Mouse (Mus musculus): Measurements from ENCODE around the gene Arf6. TPM values are rescaled to one million over a fixed set of nuclear protein-coding genes. Genes with fewer than 3 reads are reported as not detected.

Arf6 gene
- 59.7 and 75.0 TPM in 2 replicates for polyA plus RNA-seq (2014; fragmentation: Nextera tagmentation; extraction: Ambion mirVana)

GRCm38 (mm10) chr12:69371854-69372671 is at the start of gene Arf6, which contains the start of gene Gm9887:
TSS of gene Arf6 (plus strand) at chr12:69372150.
TSS of gene Gm9887 (minus strand) at chr12:69372458.
- H3K4me2 ChIP-seq (replicated peaks; ENCODE audit: low read depth, low read length) = peak within 1 kb of the TSS; percentile 69
- peak within 1 kb of the TSS; percentile 80 for H3K4me3 ChIP-seq (ENCODE audit: low read length)
- WGBS = under 1% methylated on average over 61 of the region's 121 CpGs
- H3K27ac ChIP-seq (ENCODE audit: low read depth, low read length) = peak within 1 kb of the TSS; percentile 95
- H3K4me1 ChIP-seq (ENCODE audit: control insufficient read depth, insufficient read depth, low read length) = peaks cover 6% of the 10 kb centered on the region; the same call in 1 of the 2 replicates
- no peaks in the 10 kb centered on the region for H3K9me3 ChIP-seq (ENCODE audit: control insufficient read depth, low read length)
- H3K27me3 ChIP-seq (ENCODE audit: control insufficient read depth, insufficient read depth, low read length) = no peaks in the 10 kb centered on the region
- peaks cover 10% of the 10 kb centered on the region; the same call in 1 of the 2 replicates for H3K36me3 ChIP-seq (ENCODE audit: control insufficient read depth, insufficient read depth, low read length)
- peak within 1 kb of the TSS; percentile 96 for H3K9ac ChIP-seq (ENCODE audit: low read depth, low read length)
- ATAC-seq (ENCODE audit: low FRiP score, low TSS enrichment) = peak; percentile 94

GRCm38 (mm10) chr12:69331187-69331586 is 40.8 kb upstream of the Arf6 start:
- Histone ChIP-seq H3K9ac (ENCODE audit: low read depth, low read length) (no peak overlapping the region), H3K27ac (ENCODE audit: low read depth, low read length) (no peak overlapping the region), H3K4me1 (ENCODE audit: control insufficient read depth, insufficient read depth, low read length) (no peaks in the 10 kb centered on the region), H3K36me3 (ENCODE audit: control insufficient read depth, insufficient read depth, low read length) (peaks cover 61% of the 10 kb centered on the region), H3K4me2 (replicated peaks; ENCODE audit: low read depth, low read length) (no peak overlapping the region), H3K4me3 (ENCODE audit: low read length) (no peak overlapping the region), H3K9me3 (ENCODE audit: control insufficient read depth, low read length) (no peaks in the 10 kb centered on the region), H3K27me3 (ENCODE audit: control insufficient read depth, insufficient read depth, low read length) (no peaks in the 10 kb centered on the region)
- ATAC-seq (ENCODE audit: low FRiP score, low TSS enrichment) = no peak
- 86% methylated on average over 3 of the region's 3 CpGs for WGBS

- H3K4me1 ChIP-seq (ENCODE audit: control insufficient read depth, insufficient read depth, low read length) = no peaks in the 10 kb centered on the region
- no peaks in the 10 kb centered on the region for H3K27me3 ChIP-seq (ENCODE audit: control insufficient read depth, insufficient read depth, low read length)
- no peak overlapping the region for H3K4me2 ChIP-seq (replicated peaks; ENCODE audit: low read depth, low read length)
- no peak overlapping the region for H3K27ac ChIP-seq (ENCODE audit: low read depth, low read length)
- H3K36me3 ChIP-seq (ENCODE audit: control insufficient read depth, insufficient read depth, low read length) = peaks cover 61% of the 10 kb centered on the region
- no peaks in the 10 kb centered on the region for H3K9me3 ChIP-seq (ENCODE audit: control insufficient read depth, low read length)
- 95% methylated on average over 1 of the region's 1 CpGs for WGBS
- H3K9ac ChIP-seq (ENCODE audit: low read depth, low read length) = no peak overlapping the region
- no peak overlapping the region for H3K4me3 ChIP-seq (ENCODE audit: low read length)
- ATAC-seq (ENCODE audit: low FRiP score, low TSS enrichment) = no peak
Measured at GRCm38 (mm10) chr12:69332147-69332546, 39.8 kb upstream of the Arf6 start.

GRCm38 (mm10) chr12:69333547-69333946 is 38.4 kb upstream of the Arf6 start:
- no peak overlapping the region for H3K27ac ChIP-seq (ENCODE audit: low read depth, low read length)
- 82% methylated on average over 2 of the region's 2 CpGs for WGBS
- H3K4me1 ChIP-seq (ENCODE audit: control insufficient read depth, insufficient read depth, low read length) = no peaks in the 10 kb centered on the region
- no peak for ATAC-seq (ENCODE audit: low FRiP score, low TSS enrichment)
- H3K27me3 ChIP-seq (ENCODE audit: control insufficient read depth, insufficient read depth, low read length) = no peaks in the 10 kb centered on the region
- no peaks in the 10 kb centered on the region for H3K9me3 ChIP-seq (ENCODE audit: control insufficient read depth, low read length)
- H3K4me3 ChIP-seq (ENCODE audit: low read length) = no peak overlapping the region
- no peak overlapping the region for H3K4me2 ChIP-seq (replicated peaks; ENCODE audit: low read depth, low read length)
- peaks cover 63% of the 10 kb centered on the region for H3K36me3 ChIP-seq (ENCODE audit: control insufficient read depth, insufficient read depth, low read length)
- H3K9ac ChIP-seq (ENCODE audit: low read depth, low read length) = no peak overlapping the region

- Histone ChIP-seq H3K9me3 (ENCODE audit: control insufficient read depth, low read length) (no peaks in the 10 kb centered on the region), H3K4me1 (ENCODE audit: control insufficient read depth, insufficient read depth, low read length) (no peaks in the 10 kb centered on the region), H3K27me3 (ENCODE audit: control insufficient read depth, insufficient read depth, low read length) (no peaks in the 10 kb centered on the region), H3K27ac (ENCODE audit: low read depth, low read length) (no peak overlapping the region), H3K9ac (ENCODE audit: low read depth, low read length) (no peak overlapping the region), H3K4me2 (replicated peaks; ENCODE audit: low read depth, low read length) (no peak overlapping the region), H3K4me3 (ENCODE audit: low read length) (no peak overlapping the region), H3K36me3 (ENCODE audit: control insufficient read depth, insufficient read depth, low read length) (peaks cover 76% of the 10 kb centered on the region)
- WGBS = 72% methylated on average over 2 of the region's 2 CpGs
- ATAC-seq (ENCODE audit: low FRiP score, low TSS enrichment) = no peak
Measured at GRCm38 (mm10) chr12:69349928-69350327, 22.0 kb upstream of the Arf6 start.

GRCm38 (mm10) chr12:69351685-69352084 is 20.3 kb upstream of the Arf6 start:
- Histone ChIP-seq H3K4me1 (ENCODE audit: control insufficient read depth, insufficient read depth, low read length) (no peaks in the 10 kb centered on the region), H3K36me3 (ENCODE audit: control insufficient read depth, insufficient read depth, low read length) (peaks cover 67% of the 10 kb centered on the region), H3K27me3 (ENCODE audit: control insufficient read depth, insufficient read depth, low read length) (no peaks in the 10 kb centered on the region), H3K4me2 (replicated peaks; ENCODE audit: low read depth, low read length) (no peak overlapping the region), H3K4me3 (ENCODE audit: low read length) (no peak overlapping the region), H3K9me3 (ENCODE audit: control insufficient read depth, low read length) (no peaks in the 10 kb centered on the region), H3K9ac (ENCODE audit: low read depth, low read length) (no peak overlapping the region), H3K27ac (ENCODE audit: low read depth, low read length) (no peak overlapping the region)
- ATAC-seq (ENCODE audit: low FRiP score, low TSS enrichment) = no peak
- 90% methylated on average over 1 of the region's 1 CpGs for WGBS

GRCm38 (mm10) chr12:69356546-69357299 is 15.2 kb upstream of the Arf6 start, which contains the start of gene Nemf:
TSS of gene Nemf (minus strand) at chr12:69357165.
- Histone ChIP-seq H3K9ac (ENCODE audit: low read depth, low read length) (peak within 1 kb of the TSS; percentile 95), H3K4me1 (ENCODE audit: control insufficient read depth, insufficient read depth, low read length) (0 out of 2 replicates have a peak, but pooled peaks cover under 1% of the 10 kb centered on the region), H3K36me3 (ENCODE audit: control insufficient read depth, insufficient read depth, low read length) (peaks cover 29% of the 10 kb centered on the region), H3K4me2 (replicated peaks; ENCODE audit: low read depth, low read length) (peak within 1 kb of the TSS; percentile 60), H3K9me3 (ENCODE audit: control insufficient read depth, low read length) (no peaks in the 10 kb centered on the region), H3K4me3 (ENCODE audit: low read length) (peak within 1 kb of the TSS; percentile 89), H3K27ac (ENCODE audit: low read depth, low read length) (peak within 1 kb of the TSS; percentile 57), H3K27me3 (ENCODE audit: control insufficient read depth, insufficient read depth, low read length) (no peaks in the 10 kb centered on the region)
- under 1% methylated on average over 44 of the region's 50 CpGs for WGBS
- ATAC-seq (ENCODE audit: low FRiP score, low TSS enrichment) = peak; percentile 73

GRCm38 (mm10) chr12:69357300-69357646 is 14.7 kb upstream of the Arf6 start:
- Histone ChIP-seq H3K36me3 (ENCODE audit: control insufficient read depth, insufficient read depth, low read length) (peaks cover 24% of the 10 kb centered on the region), H3K4me3 (ENCODE audit: low read length) (peak overlapping the region; percentile 89), H3K9me3 (ENCODE audit: control insufficient read depth, low read length) (no peaks in the 10 kb centered on the region), H3K9ac (ENCODE audit: low read depth, low read length) (peak overlapping the region; percentile 95; the same call in 1 of the 2 replicates), H3K4me2 (replicated peaks; ENCODE audit: low read depth, low read length) (peak overlapping the region; percentile 60), H3K27me3 (ENCODE audit: control insufficient read depth, insufficient read depth, low read length) (no peaks in the 10 kb centered on the region), H3K27ac (ENCODE audit: low read depth, low read length) (no peak overlapping the region), H3K4me1 (ENCODE audit: control insufficient read depth, insufficient read depth, low read length) (peaks cover 6% of the 10 kb centered on the region; the same call in 1 of the 2 replicates)
- ATAC-seq (ENCODE audit: low FRiP score, low TSS enrichment) = no peak
- WGBS = 7% methylated on average over 13 of the region's 13 CpGs

GRCm38 (mm10) chr12:69360655-69360996 is 11.3 kb upstream of the Arf6 start:
- ATAC-seq (ENCODE audit: low FRiP score, low TSS enrichment) = no peak
- Histone ChIP-seq H3K9me3 (ENCODE audit: control insufficient read depth, low read length) (no peaks in the 10 kb centered on the region), H3K36me3 (ENCODE audit: control insufficient read depth, insufficient read depth, low read length) (no peaks in the 10 kb centered on the region), H3K27ac (ENCODE audit: low read depth, low read length) (no peak overlapping the region), H3K4me2 (replicated peaks; ENCODE audit: low read depth, low read length) (no peak overlapping the region), H3K4me1 (ENCODE audit: control insufficient read depth, insufficient read depth, low read length) (peaks cover 10% of the 10 kb centered on the region; the same call in 1 of the 2 replicates), H3K27me3 (ENCODE audit: control insufficient read depth, insufficient read depth, low read length) (no peaks in the 10 kb centered on the region), H3K9ac (ENCODE audit: low read depth, low read length) (no peak overlapping the region), H3K4me3 (ENCODE audit: low read length) (no peak overlapping the region)
- 17% methylated on average over 5 of the region's 5 CpGs for WGBS
